Mouse (Mus musculus) midbrain, embryonic 10.5 days (tissue): ENCODE measurements at regions not wholly inside any gene's neighbourhood (a gene's known extent, or its start where the extent isn't known, plus 50 kb on each side); places are given as distances from the start of the nearest gene placed in this dataset.

Experiments used
- DNase-seq: peaks from one replicate; pipeline ENCODE4 v3.0.0-alpha.2; 2017; ENCODE audit warnings: low spot score
- H3K27ac ChIP-seq: fragments of 300-500 bp; sonication (generic); replicated peaks from 2 replicates; pipeline ENCODE4 v1.5.1; 2016; ENCODE audit warnings: mild to moderate bottlenecking
- H3K27me3 ChIP-seq: fragments of 300-500 bp; sonication (generic); 2 replicates; pipeline ENCODE4 v1.6.1; 2016; ENCODE audit warnings: low read depth, mild to moderate bottlenecking; ENCODE audit not compliant: poor library complexity, severe bottlenecking
- H3K36me3 ChIP-seq: fragments of 300-500 bp; sonication (generic); 2 replicates; pipeline ENCODE4 v1.6.1; 2016; ENCODE audit warnings: mild to moderate bottlenecking, moderate library complexity
- H3K4me1 ChIP-seq: fragments of 300-500 bp; sonication (generic); 2 replicates; pipeline ENCODE4 v1.6.1; 2016
- H3K4me3 ChIP-seq: fragments of 300-500 bp; sonication (generic); 2 replicates; pipeline ENCODE4 v1.5.1; 2016; ENCODE audit warnings: mild to moderate bottlenecking, moderate library complexity
- H3K9me3 ChIP-seq: fragments of 300-500 bp; sonication (generic); replicated peaks from 2 replicates; pipeline ENCODE4 v1.6.1; 2016; ENCODE audit warnings: mild to moderate bottlenecking
- WGBS: fragments of 180-500 bp; shearing (Covaris S2); methylation state at CpG from one replicate; pipeline ENCODE4 v1.1.7; 2016; 5-methylcytosine and 5-hydroxymethylcytosine counted together

DNA sequence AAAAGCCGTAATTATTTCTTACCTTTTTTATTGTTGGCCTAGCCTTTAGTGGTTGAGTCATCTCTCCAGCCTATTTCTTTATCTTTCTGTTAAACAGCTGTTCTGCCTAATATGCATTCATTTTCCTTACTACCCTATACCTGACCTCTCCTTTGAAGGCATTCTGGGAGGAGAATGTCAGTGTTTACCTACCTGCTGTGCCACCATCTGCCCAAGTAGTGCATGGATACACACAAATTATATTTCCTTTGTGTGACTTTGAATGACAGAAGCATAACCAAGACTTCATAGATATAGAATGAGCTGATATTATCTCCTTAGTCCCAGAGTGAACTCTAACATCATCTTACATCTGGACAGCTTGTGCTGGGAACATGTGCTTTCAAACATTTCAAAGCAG lies 293.5 kb upstream of the Tom1l1 start:
- Histone ChIP-seq H3K4me3 (no peak overlapping the region), H3K27me3 (no peaks in the 10 kb centered on the region), H3K4me1 (no peaks in the 10 kb centered on the region), H3K9me3 (no peaks in the 10 kb centered on the region), H3K27ac (no peak overlapping the region), H3K36me3 (no peaks in the 10 kb centered on the region)
- no peak for DNase-seq
- 94% methylated on average over 1 of the region's 1 CpGs for WGBS

DNA sequence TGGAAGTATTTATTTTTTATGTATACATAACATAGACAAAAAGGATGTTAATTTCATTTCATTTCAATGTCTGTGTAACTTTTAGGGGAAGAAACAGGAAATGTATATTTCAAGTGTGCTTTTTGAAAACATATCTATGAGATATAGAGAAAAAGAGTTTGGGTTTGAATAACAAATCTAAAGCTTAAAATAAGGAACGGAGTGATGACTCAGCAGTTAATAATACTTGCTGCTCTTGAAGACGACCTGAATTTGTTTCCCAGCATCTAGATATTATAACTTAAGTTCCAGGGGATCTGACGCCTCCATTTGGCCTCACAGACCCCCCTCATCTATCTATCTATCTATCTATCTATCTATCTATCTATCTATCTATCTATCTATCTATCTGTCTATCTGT lies 290.1 kb upstream of the Tom1l1 start:
- H3K4me1 ChIP-seq, result no peaks in the 10 kb centered on the region
- H3K27ac ChIP-seq, result no peak overlapping the region
- no peak overlapping the region for H3K4me3 ChIP-seq
- no peak for DNase-seq
- H3K36me3 ChIP-seq, result no peaks in the 10 kb centered on the region
- H3K9me3 ChIP-seq, result no peaks in the 10 kb centered on the region
- no peaks in the 10 kb centered on the region for H3K27me3 ChIP-seq
- 84% methylated on average over 3 of the region's 3 CpGs for WGBS

DNA sequence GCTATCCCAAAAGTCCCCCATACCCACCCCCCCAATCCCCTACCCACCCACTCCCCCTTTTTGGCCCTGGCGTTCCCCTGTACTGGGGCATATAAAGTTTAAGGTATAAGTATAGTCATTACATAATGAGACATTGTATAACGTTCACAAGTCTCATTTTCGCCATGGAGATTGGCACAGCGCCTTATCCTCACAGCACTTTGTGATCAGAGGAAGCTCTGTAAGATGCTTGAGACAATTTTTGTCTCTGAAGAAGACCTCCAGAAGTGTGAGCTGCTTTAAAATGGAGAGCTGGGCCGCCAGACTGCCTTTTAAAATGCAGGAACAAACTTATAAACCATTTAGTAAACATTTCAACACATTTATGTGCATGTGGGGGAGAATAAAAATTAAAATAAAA lies 252.9 kb upstream of the Tom1l1 start:
- 86% methylated on average over 5 of the region's 5 CpGs for WGBS

DNA sequence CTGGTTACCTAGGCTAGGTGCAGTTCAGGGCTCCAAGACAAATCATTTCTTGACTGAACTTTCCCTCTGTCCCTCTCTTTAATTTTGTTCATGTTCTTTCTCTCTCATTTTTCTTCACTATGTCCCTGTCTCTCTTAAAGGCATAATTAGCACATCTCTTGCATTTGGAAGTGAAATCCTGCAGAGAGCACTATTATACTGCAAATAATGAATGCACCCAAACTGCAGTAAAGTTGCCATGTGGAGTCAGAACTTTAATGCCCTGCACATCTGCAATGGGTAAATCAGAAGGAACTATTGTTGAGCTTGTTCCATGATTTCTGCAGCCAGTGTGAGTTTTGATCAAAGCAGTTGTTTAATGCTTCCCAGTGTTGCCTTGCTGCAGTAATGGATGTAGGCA lies 237.6 kb upstream of the Tom1l1 start:
- DNase-seq, result no peak
- no peaks in the 10 kb centered on the region for H3K36me3 ChIP-seq

More for the DNA sequence above, 252.9 kb upstream of the Tom1l1 start:
- no peaks in the 10 kb centered on the region for H3K9me3 ChIP-seq
- no peak overlapping the region for H3K27ac ChIP-seq
- no peak overlapping the region for H3K4me3 ChIP-seq
- H3K36me3 ChIP-seq, result no peaks in the 10 kb centered on the region
- no peak for DNase-seq
- no peaks in the 10 kb centered on the region for H3K4me1 ChIP-seq
- no peaks in the 10 kb centered on the region for H3K27me3 ChIP-seq

DNA sequence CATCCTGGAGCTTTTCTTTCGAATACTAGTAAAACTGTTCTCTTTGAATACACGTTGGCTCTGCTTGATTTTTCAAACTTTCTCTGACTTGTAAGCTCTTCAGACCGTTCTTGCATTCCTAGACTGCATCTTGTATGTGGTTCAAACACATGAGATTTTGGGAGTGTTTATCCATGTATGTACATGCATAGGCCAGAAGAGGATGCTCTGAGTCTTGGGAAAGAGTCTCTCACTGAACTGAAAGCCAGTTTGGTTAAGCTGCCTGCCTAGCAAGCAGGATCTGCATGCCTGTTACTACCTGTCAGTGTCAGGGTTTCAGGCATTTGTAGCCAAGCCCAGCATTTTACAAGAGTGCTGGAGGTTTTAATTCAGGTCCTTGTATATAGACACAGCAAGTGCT lies 229.6 kb upstream of the Tom1l1 start:
- no peak for DNase-seq
- no peak overlapping the region for H3K4me3 ChIP-seq
- H3K27ac ChIP-seq, result no peak overlapping the region
- no peaks in the 10 kb centered on the region for H3K27me3 ChIP-seq
- H3K4me1 ChIP-seq, result no peaks in the 10 kb centered on the region
- 84% methylated on average over 3 of the region's 3 CpGs for WGBS
- H3K36me3 ChIP-seq, result no peaks in the 10 kb centered on the region
- H3K9me3 ChIP-seq, result no peaks in the 10 kb centered on the region

More for the DNA sequence above, 237.6 kb upstream of the Tom1l1 start:
- Histone ChIP-seq H3K27me3 (no peaks in the 10 kb centered on the region), H3K9me3 (no peaks in the 10 kb centered on the region), H3K27ac (no peak overlapping the region), H3K4me1 (no peaks in the 10 kb centered on the region), H3K4me3 (no peak overlapping the region)

DNA sequence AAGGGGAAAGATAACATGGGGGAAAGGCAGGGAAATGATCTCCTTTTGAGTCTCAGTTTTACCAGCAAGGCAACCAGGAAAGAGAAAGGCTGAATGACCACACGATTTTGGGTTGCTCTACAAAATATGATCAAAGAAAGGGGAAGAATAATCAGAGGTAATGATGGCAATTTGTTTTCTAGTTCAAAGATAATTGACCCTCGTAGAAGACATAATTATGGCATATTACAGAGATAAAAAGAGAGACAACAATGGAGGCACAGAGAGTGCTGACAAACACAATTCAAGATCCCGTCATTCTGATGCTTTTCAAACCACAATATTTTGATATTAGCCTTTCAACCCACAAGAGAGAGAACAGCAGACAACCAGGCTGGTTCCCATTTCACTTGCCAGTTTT lies 206.1 kb upstream of the Tom1l1 start:
- no peak for DNase-seq

DNA sequence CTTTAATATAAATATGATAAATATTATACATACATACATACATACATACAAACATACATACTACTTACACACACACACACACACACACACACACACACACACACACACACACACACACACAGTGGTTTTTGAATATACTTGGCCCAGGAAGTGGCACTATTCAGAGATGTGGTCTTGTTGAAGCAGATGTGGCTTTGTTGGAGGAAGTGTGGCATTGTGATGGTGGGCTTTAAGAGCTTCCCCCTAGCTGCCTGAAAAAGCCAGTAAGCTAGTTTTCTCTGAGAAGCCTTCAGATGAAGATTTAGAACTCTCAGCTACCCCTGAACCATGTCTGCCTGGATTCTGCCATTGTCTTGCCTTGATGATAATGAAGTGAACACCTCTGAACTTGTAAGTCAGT lies 185.0 kb upstream of the Tom1l1 start:
- DNase-seq, result no peak
- H3K36me3 ChIP-seq, result no peaks in the 10 kb centered on the region
- H3K4me3 ChIP-seq, result no peak overlapping the region
- H3K4me1 ChIP-seq, result no peaks in the 10 kb centered on the region
- no peaks in the 10 kb centered on the region for H3K27me3 ChIP-seq
- H3K27ac ChIP-seq, result no peak overlapping the region
- no peaks in the 10 kb centered on the region for H3K9me3 ChIP-seq

More for the DNA sequence above, 206.1 kb upstream of the Tom1l1 start:
- Histone ChIP-seq H3K4me3 (no peak overlapping the region), H3K36me3 (no peaks in the 10 kb centered on the region), H3K4me1 (no peaks in the 10 kb centered on the region), H3K27ac (no peak overlapping the region), H3K27me3 (no peaks in the 10 kb centered on the region), H3K9me3 (no peaks in the 10 kb centered on the region)
- WGBS, result 80% methylated on average over 3 of the region's 3 CpGs

DNA sequence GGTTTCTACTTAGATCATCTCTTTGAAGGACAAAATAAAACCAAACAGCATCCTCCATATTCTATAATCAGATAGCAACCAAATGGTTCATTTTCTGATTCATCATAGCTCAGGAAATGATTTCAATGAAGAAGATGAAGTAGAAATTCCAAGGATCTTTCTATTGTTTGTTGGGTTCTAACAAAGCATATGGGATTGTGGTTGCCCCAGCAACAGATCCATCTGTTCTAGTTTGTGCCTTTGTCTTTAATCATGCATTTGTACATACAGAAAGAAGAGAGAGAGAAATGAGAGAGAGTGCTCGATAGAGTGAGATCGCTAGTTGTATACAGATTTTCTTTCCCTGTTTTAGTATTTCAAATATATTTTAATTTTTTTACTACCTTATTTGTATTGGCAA lies 183.5 kb upstream of the Tom1l1 start:
- no peaks in the 10 kb centered on the region for H3K4me1 ChIP-seq
- no peak overlapping the region for H3K27ac ChIP-seq
- no peaks in the 10 kb centered on the region for H3K27me3 ChIP-seq
- no peak for DNase-seq
- WGBS, result 77% methylated on average over 2 of the region's 2 CpGs
- H3K9me3 ChIP-seq, result no peaks in the 10 kb centered on the region
- no peak overlapping the region for H3K4me3 ChIP-seq
- H3K36me3 ChIP-seq, result no peaks in the 10 kb centered on the region

DNA sequence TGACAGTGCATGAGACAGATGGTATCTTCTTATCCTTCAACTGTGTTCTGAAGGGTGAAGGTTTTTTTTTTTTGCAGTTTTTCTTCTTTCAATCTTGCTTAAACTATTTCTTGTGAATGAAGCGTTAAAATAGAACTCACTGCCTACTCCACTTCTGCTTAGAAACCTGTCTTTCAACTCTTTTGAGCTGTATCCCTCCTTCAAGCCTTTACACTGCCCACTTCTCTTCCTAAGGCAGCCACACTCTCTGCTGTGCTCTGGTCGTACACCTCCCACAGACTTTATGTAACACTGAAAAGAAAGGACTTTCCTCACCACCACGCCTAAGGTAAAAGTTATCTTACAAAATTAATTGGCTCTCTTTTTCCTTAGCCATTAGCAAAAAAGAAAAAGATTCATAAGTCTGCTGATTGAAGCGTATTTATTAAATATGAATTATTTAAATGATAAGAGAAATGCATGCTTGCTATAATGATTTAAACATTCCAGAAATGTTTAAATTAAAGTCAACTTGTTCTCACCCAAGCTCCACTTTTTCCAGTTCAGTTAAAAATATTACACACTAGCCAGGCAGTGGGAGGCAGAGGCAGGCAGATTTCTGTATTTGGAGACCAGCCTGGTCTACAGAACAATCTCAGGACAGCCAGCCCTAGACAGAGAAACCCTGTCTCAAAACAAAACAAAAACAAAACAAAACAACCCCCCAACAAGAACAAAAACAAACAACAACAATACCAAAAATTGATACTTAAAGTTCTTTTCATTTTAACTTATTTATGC lies 176.0 kb upstream of the Tom1l1 start:
- WGBS, result 89% methylated on average over 4 of the region's 4 CpGs
- Histone ChIP-seq H3K36me3 (no peaks in the 10 kb centered on the region), H3K4me1 (no peaks in the 10 kb centered on the region), H3K27me3 (no peaks in the 10 kb centered on the region), H3K27ac (no peak overlapping the region), H3K9me3 (no peaks in the 10 kb centered on the region), H3K4me3 (no peak overlapping the region)
- DNase-seq, result no peak

DNA sequence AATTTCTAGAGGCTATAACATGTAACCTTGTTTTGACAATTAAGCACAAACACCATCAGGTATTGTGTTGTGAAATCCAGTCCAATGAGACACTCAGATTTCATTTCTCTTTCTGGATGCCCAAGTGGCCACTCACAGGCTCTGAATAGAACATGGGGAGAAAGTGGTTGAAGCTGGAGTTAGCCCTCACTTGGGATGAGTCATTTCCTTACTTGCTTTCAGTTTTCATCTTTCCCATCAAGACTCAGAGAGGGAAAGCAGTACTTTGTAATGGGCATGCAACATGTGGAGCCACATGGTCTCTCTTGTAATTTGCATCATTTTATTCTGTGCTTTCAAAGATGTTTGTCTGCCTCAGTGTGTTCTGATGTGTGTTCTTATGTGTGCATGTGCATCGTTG lies 167.6 kb upstream of the Tom1l1 start:
- H3K4me3 ChIP-seq, result no peak overlapping the region
- no peak for DNase-seq

DNA sequence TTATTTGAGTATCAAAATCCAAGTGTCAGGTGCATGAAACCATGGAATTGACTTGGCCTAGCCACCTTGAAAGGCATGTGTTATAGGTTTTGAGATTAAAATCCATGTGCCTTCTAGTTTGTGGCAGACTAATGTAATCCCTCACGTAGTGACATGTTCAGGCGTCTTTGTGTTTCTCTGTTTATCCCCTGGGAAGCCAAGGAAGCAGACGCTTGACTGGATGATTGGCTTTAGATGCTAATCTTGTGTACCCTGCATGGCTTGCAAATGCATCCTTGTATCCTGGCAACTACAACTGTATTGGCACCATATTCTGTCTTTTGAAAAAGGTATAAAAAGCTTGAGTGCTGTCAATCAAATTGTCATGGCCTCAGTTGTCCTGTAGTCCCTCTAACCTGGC lies 167.2 kb upstream of the Tom1l1 start:
- DNase-seq, result no peak
- Histone ChIP-seq H3K27ac (no peak overlapping the region), H3K36me3 (no peaks in the 10 kb centered on the region), H3K4me3 (no peak overlapping the region), H3K4me1 (peaks cover 2% of the 10 kb centered on the region; the same call in 1 of the 2 replicates), H3K27me3 (no peaks in the 10 kb centered on the region), H3K9me3 (no peaks in the 10 kb centered on the region)
- 44% methylated on average over 3 of the region's 3 CpGs for WGBS

More for the DNA sequence above, 167.6 kb upstream of the Tom1l1 start:
- Histone ChIP-seq H3K9me3 (no peaks in the 10 kb centered on the region), H3K36me3 (no peaks in the 10 kb centered on the region), H3K4me1 (peaks cover 2% of the 10 kb centered on the region; the same call in 1 of the 2 replicates), H3K27ac (no peak overlapping the region), H3K27me3 (no peaks in the 10 kb centered on the region)
- WGBS, result 95% methylated on average over 1 of the region's 1 CpGs

DNA sequence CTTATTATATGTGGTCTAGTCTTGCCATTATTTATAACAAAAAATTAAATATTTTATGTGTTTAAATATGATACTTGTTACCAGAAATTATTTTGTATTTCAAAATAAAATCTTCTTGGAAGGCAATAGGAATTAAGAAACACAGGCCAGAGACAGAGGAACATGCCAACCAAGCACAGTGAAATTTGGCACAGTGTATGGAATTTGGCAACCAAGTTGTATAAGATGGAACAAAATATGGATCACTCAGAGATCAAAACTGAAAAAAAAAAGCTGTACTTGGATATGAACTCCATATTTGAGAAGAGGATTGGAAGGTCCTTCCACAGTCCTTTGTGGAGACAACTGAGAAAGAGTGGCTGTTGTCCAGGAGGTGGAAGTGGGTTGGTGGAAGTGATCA lies 163.1 kb upstream of the Tom1l1 start:
- no peak for DNase-seq
- no peak overlapping the region for H3K27ac ChIP-seq
- H3K27me3 ChIP-seq, result no peaks in the 10 kb centered on the region
- H3K4me3 ChIP-seq, result no peak overlapping the region
- no peaks in the 10 kb centered on the region for H3K9me3 ChIP-seq
- H3K4me1 ChIP-seq, result peaks cover 2% of the 10 kb centered on the region; the same call in 1 of the 2 replicates
- H3K36me3 ChIP-seq, result no peaks in the 10 kb centered on the region

DNA sequence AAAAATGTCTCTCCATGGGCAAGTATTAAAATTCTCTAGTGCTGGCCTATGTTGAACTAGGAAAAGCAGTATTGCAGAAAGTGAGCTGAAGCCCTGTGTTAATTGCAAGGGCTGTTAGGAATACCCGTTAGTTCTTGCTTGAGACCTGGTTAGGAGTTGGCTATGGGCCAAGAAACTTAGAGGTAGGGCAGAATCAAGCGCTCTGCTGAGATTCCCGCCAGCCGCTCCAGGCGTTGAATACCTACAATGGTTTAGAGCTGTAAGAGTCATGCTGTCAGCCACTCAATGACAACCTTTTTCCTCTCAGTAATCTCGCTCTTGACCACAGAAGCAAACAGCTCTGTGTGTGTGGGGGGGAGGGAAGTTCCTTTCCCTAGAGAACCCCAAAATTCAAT lies 156.8 kb upstream of the Tom1l1 start:
- H3K27ac ChIP-seq, result no peak overlapping the region
- H3K4me1 ChIP-seq, result no peaks in the 10 kb centered on the region
- no peaks in the 10 kb centered on the region for H3K36me3 ChIP-seq
- H3K9me3 ChIP-seq, result peaks cover 6% of the 10 kb centered on the region; the same call in 1 of the 2 replicates
- no peak overlapping the region for H3K4me3 ChIP-seq
- H3K27me3 ChIP-seq, result no peaks in the 10 kb centered on the region
- no peak for DNase-seq
- WGBS, result 91% methylated on average over 6 of the region's 6 CpGs
